ENCODE assay signal across 21 mouse cellular contexts in the genomic region with DNA sequence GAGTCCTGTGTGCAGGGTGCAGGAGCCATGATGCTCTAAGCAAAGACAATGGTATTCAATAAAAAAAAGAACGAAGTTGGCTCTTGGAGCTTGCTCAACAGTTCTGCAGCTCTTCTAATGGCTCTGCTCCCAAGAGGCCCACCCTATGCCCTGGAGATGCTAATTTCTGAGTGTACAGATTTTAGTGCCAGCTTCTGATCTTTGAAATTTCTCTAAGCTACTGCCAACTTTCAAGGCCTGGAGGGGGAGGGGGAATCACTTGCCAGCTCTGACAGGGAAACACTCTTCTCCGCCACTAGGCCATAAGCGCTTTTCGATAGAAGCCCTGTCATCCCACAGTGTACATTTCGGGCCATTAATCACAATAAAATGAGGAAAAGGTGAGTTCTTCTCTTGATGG.
A peak's percentile ranks its signal among the peaks of the same experiment; 100 is the strongest.
DNase-seq lines count a peak whose midpoint lies in the region; ATAC-seq and TF ChIP-seq lines count a peak whose summit lies in the region.
"Had no signal": no experiment of that assay in that cellular context is flagged by ENCODE, and none has a peak within 500 bp of the region (broad histone marks: within the 10 kb centered on the region; RNA-seq: fewer than 3 reads in every experiment).

No protein-coding gene starts in this region.

- H3K4me2 ChIP-seq in midbrain, postnatal 0 days (ENCODE audit: low read depth, low read length, poor library complexity, severe bottlenecking): no peak overlapping the region
- H3K4me2 ChIP-seq: embryonic facial prominence, embryonic 15.5 days; forebrain, embryonic 12.5 days; heart, embryonic 13.5 days; liver, embryonic 15.5 days had no signal

- DNase-seq in cerebellum, postnatal 10 days: peak; percentile 37 to 57
- DNase-seq in cerebellum, adult 11 months: no peak
- peak; percentile 27 for DNase-seq in midbrain, postnatal 0 days (ENCODE audit: low spot score)
- no peak for DNase-seq in midbrain, embryonic 10.5 days (ENCODE audit: low spot score)
- DNase-seq in fat pad, adult 2 months (ENCODE audit: extremely low read depth, low read depth, low spot score): peak; percentile 47
- DNase-seq in lung, adult 18-20 months: no peak
- DNase-seq in thymus, postnatal 25 days: no peak
- DNase-seq: embryo, embryonic 11 days; heart, postnatal 36 days; kidney, adult 18-20 months; kidney, postnatal 10 days; lung, postnatal 14 days; thymus, postnatal 36 days had no signal

- 86% methylated on average over 5 of the region's 5 CpGs for WGBS in midbrain, postnatal 0 days
- WGBS in midbrain, embryonic 10.5 days: 98% methylated on average over 5 of the region's 5 CpGs

- no peak overlapping the region for H3K4me3 ChIP-seq in midbrain, postnatal 0 days (ENCODE audit: low read depth, low read length)
- no peak overlapping the region for H3K4me3 ChIP-seq in midbrain, embryonic 10.5 days
- H3K4me3 ChIP-seq: embryonic facial prominence, embryonic 15.5 days; forebrain, embryonic 12.5 days; heart, embryonic 13.5 days; left cerebral cortex, adult 2 months; liver, embryonic 15.5 days; megakaryocyte, embryonic 14.5 days had no signal

- H3K9me3 ChIP-seq in midbrain, postnatal 0 days (ENCODE audit: low read length): no peaks in the 10 kb centered on the region
- no peaks in the 10 kb centered on the region; the same call in 1 of the 2 replicates for H3K9me3 ChIP-seq in midbrain, embryonic 10.5 days (replicated peaks)
- H3K9me3 ChIP-seq: embryonic facial prominence, embryonic 15.5 days; liver, embryonic 15.5 days; megakaryocyte, embryonic 14.5 days had no signal

- no peak for ATAC-seq in midbrain, postnatal 0 days (ENCODE audit: low FRiP score)
- ATAC-seq: midbrain, embryonic 16.5 days had no signal

- H3K36me3 ChIP-seq in midbrain, postnatal 0 days (ENCODE audit: insufficient read depth, low read length): no peaks in the 10 kb centered on the region
- no peaks in the 10 kb centered on the region for H3K36me3 ChIP-seq in midbrain, embryonic 10.5 days
- H3K36me3 ChIP-seq: embryonic facial prominence, embryonic 15.5 days; forebrain, embryonic 12.5 days; liver, embryonic 15.5 days had no signal

- peaks cover 4% of the 10 kb centered on the region; the same call in 1 of the 2 replicates for H3K4me1 ChIP-seq in midbrain, postnatal 0 days (ENCODE audit: insufficient read depth, low read length)
- no peaks in the 10 kb centered on the region for H3K4me1 ChIP-seq in midbrain, embryonic 10.5 days
- H3K4me1 ChIP-seq: forebrain, embryonic 12.5 days; liver, embryonic 15.5 days; megakaryocyte, embryonic 14.5 days had no signal

- H3K27me3 ChIP-seq in midbrain, postnatal 0 days (ENCODE audit: insufficient read depth, low read length): no peaks in the 10 kb centered on the region
- no peaks in the 10 kb centered on the region for H3K27me3 ChIP-seq in midbrain, embryonic 10.5 days (ENCODE audit: low read depth, poor library complexity, severe bottlenecking)
- H3K27me3 ChIP-seq: embryonic facial prominence, embryonic 15.5 days; forebrain, embryonic 12.5 days; heart, embryonic 13.5 days; liver, embryonic 15.5 days; megakaryocyte, embryonic 14.5 days had no signal

- no peak overlapping the region for H3K9ac ChIP-seq in midbrain, postnatal 0 days (replicated peaks; ENCODE audit: low read length, poor library complexity, severe bottlenecking)
- H3K9ac ChIP-seq: embryonic facial prominence, embryonic 15.5 days; forebrain, embryonic 12.5 days; heart, embryonic 13.5 days; liver, embryonic 15.5 days had no signal

- H3K27ac ChIP-seq in midbrain, postnatal 0 days (ENCODE audit: low read depth, low read length): no peak overlapping the region
- no peak overlapping the region for H3K27ac ChIP-seq in midbrain, embryonic 10.5 days (replicated peaks)
- H3K27ac ChIP-seq: embryonic facial prominence, embryonic 15.5 days; forebrain, embryonic 12.5 days; heart, embryonic 13.5 days; left cerebral cortex, adult 2 months; liver, embryonic 15.5 days; stomach, postnatal 0 days had no signal

- TF ChIP-seq CTCF in midbrain, postnatal 0 days (IDR thresholded peaks at IDR 0.05): no peak

Comparison
In these comparisons a context has a peak if more than half of its experiments do, and no peak if none do; other contexts are left out.
1. DNase-seq: peak in cerebellum, postnatal 10 days (2 of 2), midbrain, postnatal 0 days (single experiment) and fat pad, adult 2 months (single experiment); none in cerebellum, adult 11 months (single experiment), midbrain, embryonic 10.5 days (single experiment), lung, adult 18-20 months (0 of 2) and thymus, postnatal 25 days (single experiment).